Mouse (Mus musculus) embryonic stem cell, embryonic (primary cell): Measurements from ENCODE around the gene Ddr1.

Source experiments
- CTCF ChIA-PET, 4 experiments: fragments of 300-600 bp in 2 of 4; fragments of 350-600 bp in 2 of 4; sonication (Branson Sonifier 250); formaldehyde crosslinking; loops; one replicate each; lab custom pipeline; 2022; ENCODE audit warnings: inconsistent platforms in 2 of 4; lab: Charles Lee
- POLR2A ChIA-PET, 4 experiments: fragments of 300-600 bp in 2 of 4; fragments of 350-600 bp in 2 of 4; sonication (Branson Sonifier 250); formaldehyde crosslinking; loops; one replicate each; lab custom pipeline; 2022; ENCODE audit warnings: antibody characterized with exemption in 4 of 4, inconsistent platforms in 1 of 4; lab: Charles Lee

Gene Ddr1

DNA sequence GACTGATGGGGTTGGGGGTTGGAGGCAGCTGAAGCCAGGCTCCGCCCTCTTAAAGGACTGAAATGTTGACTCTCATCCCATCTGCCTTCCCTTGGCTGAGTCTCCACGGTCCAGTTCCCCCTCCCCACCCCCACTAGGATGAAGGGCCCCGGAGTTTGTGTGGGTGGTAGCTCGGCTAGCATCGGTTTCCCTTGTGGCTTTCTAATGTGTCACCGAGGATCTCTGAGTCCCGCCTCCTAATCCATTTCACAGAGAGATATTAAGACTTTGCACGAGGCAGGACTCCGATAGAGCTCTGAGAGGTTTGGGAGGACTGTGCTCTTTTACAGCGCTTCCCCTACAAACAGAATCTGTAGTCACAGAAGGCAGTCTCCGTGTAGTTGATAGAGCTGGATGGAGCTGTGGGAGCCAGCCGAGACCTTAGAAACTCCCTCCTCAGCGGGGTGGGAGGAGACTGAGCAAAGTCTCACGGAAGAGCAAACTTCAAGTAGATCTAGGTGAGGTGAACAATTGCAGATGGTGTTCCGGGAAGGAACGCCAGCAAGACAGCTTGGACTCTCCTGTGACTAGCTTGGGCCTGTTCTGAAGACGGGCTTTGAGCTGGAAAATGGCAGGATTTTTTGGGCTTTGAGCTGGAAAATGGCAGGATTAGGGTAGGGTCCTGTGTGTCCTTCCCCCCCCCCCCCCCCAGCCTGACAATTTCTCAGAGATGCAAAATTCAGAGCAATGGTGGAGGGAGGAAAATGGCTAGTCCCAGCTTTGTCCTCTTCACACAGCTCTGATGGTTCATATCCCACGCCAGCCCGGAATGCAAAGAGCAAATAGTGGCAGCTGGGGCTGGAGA lies at the start of gene Ddr1:
TSS of gene Ddr1 (minus strand) at position 1 of the 844 bp plus-strand sequence.
- CTCF ChIA-PET: interaction anchor here (0.6 to 3.4 kb wide), 35 partner anchors 9 to 309 kb away, joined by 3 to 31 read pairs (median 4); no protein-coding TSS in a partner anchor

DNA sequence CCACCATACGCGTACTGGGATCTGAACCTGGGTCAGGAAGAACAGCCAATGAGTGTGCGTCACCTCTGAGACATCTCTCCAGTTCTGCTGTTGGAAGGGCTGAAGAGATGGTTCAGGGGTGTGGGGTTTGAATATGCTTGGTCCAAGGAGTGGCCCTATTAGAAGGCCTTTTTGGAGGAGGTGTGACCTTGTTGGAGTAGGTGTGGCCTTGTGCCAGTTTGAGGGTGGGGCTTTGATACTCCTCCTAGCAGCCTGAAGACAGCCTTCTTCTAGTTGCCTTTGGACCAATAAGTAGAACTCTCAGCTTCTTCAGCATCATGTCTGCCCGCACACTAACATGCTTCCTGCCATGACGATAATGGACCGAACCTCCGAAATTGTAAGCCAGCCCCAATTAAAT lies 49.2 kb upstream of the Ddr1 start:
- ChIA-PET POLR2A (interaction anchor here in 1 of 4 experiments (0.9 kb wide), 1 partner anchor 59 kb away, joined by 4 read pairs; no protein-coding TSS in a partner anchor), CTCF (interaction anchor here in 3 of 4 experiments (0.9 to 8.0 kb wide), 4 partner anchors 10 to 120 kb away, joined by 3 to 50 read pairs (median 5); no protein-coding TSS in a partner anchor)

More for the DNA sequence above, at the start of gene Ddr1:
- POLR2A ChIA-PET: interaction anchor here (0.6 to 2.3 kb wide), 25 partner anchors 10 to 215 kb away, joined by 3 to 13 read pairs (median 4); partner anchors contain the start of genes Ier3 (in 1 of the 4) and Mdc1 (in 1 of the 4)

DNA sequence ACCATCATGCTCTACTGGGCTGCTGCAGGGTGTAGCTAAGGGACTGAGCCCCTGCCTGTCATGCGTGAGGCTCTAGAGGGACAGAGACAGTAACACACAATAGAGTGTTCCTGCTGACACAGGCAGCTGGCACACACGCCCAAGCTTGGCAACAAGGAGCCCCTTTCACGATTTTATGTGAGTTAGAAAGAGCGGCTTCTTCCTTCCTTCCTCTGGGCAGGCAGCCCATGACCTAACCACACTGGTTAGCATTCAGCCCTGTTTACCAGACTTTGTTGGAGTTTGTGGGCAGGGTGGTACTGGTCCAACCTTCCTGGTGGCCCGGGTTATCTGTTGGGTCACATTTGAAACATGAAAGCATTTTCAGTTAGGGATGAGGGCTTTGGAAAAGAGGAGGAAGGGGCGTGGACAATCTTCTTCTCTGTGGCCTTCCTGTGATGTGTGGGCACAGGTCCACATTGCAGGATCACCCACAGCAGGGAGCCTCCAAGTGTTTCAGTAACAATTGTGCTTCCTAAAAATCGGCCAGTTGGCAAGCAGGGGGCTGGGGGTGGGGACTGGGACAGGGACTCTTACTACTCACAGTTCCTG lies 47.9 kb upstream of the Ddr1 start:
- CTCF ChIA-PET: interaction anchor here in 3 of 4 experiments (0.9 to 8.0 kb wide), 5 partner anchors 11 to 15 kb away, joined by 3 to 50 read pairs (median 4); no protein-coding TSS in a partner anchor
- POLR2A ChIA-PET: no interaction called here

GRCm38 (mm10) chr17:35749685-35750084 lies 45.3 kb upstream of the Ddr1 start:
- POLR2A ChIA-PET: interaction anchor here in 2 of 4 experiments (1.1 kb wide), 2 partner anchors 63 to 111 kb away, joined by 3 read pairs; partner anchors contain the start of gene Nrm (in 1 of the 2)
- CTCF ChIA-PET: interaction anchor here in 2 of 4 experiments (2.0 to 8.0 kb wide), 3 partner anchors 10 to 12 kb away, joined by 9 to 50 read pairs (median 10); no protein-coding TSS in a partner anchor

DNA sequence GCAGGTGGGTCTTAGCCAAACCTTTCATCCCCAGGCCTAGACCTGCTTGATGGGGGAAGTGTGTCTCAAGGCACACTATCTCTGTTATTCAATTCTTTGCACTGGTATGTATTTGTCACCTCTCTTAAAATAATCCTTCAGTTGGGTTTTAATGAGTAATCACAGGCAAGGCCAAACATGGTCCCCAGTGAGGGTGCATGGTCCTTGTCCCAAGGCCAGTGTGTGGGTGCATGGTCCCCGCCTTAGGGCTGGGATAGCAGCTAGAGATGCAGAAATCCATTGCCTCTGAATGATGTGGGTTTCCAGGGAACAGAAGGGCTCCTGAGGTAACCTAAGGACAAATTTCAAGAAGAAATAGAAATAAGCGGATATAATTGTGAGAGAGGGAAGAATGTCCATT lies 39.9 kb upstream of the Ddr1 start:
- ChIA-PET CTCF (interaction anchor here in 3 of 4 experiments (0.5 to 1.5 kb wide), 9 partner anchors 12 to 258 kb away, joined by 3 to 4 read pairs (median 4); no protein-coding TSS in a partner anchor), POLR2A (interaction anchor here in 3 of 4 experiments (0.6 to 1.5 kb wide), 7 partner anchors 19 to 511 kb away, joined by 3 to 6 read pairs (median 3); partner anchors contain the start of gene Ier3 (in 2 of the 3))

DNA sequence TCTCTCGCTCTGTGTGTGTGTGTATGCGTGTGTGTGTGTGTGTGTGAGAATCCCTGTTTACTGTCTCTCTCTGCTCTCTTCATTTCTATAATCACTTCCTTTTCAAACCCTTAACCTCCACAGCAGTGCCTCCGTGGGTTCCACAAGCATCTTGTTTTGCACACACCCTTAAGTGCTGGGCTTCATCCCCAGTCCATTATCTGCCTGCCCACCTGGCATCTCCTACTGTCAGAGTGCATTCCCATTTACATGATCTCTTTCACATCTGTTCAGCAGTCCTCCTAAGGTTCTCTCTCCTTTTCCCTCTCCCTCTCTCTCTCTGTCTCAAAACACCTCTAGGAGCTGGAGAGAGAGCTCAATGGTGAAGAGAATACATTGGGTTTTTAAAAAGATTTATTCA lies 38.5 kb upstream of the Ddr1 start:
- CTCF ChIA-PET: interaction anchor here in 2 of 4 experiments (1.0 to 2.0 kb wide), 4 partner anchors 48 to 157 kb away, joined by 3 to 6 read pairs (median 4); no protein-coding TSS in a partner anchor
- POLR2A ChIA-PET: interaction anchor here in 2 of 4 experiments (0.6 to 0.8 kb wide), 3 partner anchors 78 to 220 kb away, joined by 3 read pairs; no protein-coding TSS in a partner anchor

DNA sequence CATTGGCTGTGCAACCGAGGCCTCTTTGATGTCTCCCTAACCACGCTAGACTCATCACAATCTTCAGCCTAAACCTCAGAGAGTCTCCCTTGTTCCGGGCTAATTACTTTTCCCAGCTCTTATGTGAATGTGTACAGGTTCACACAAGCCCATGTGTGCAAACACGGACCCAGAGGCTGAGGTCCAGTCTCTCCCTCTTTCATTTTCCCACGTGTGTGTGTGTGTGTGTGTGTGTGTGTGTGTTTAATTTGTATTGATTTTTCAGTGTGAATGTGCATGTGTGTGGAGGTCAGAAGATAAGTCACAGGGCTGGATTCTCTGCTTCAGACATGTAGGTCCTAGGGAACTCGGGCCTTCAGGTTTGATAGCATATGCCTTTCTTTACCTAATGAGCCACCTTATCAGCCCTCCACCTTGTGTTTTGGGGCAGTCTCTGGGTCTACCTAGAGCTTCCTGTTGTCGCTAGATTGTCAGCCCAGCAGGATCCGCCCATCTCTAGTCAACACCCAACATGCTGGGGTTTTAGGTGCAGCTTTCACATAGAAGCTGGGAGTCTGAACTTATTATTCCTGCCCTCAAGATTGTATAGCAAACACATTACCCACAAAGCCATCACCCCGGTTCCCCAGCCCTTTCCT lies 37.3 kb upstream of the Ddr1 start:
- ChIA-PET CTCF (interaction anchor here in 3 of 4 experiments (0.6 to 6.7 kb wide), 5 partner anchors 22 to 157 kb away, joined by 3 to 66 read pairs (median 3); partner anchors contain the start of gene Tubb5 (in 1 of the 3)), POLR2A (interaction anchor here in 1 of 4 experiments (0.6 to 1.2 kb wide), 3 partner anchors 39 to 83 kb away, joined by 3 read pairs; no protein-coding TSS in a partner anchor)

DNA sequence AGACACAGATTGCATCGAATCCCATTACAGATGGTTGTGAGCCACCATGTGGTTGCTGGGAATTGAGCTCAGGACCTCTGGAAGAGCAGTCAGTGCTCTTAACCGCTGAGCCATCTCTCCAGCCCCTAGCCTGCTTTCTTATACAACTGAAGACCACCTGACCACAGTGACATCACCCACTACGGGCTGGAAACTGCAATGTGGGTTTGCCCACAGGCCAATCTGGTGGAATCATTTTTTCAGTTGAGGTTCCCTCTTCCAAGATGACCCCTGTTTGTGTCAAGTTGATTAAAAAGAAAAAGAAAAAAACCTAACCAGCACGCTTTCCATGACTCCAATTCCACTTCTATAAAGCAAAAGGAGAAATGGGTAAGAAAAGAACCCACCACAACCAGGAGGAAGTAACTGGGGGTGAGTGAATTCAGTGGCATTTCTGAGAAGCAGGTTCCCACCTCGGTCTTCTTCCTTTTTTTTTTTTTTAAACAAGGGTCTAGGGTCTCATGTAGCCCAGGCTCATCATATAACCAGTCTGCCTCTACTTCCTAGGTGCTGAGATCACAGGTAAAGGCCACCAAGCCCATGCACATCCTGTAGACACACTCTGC lies 36.0 kb upstream of the Ddr1 start:
- ChIA-PET CTCF (interaction anchor here (0.6 to 6.7 kb wide), 78 partner anchors 8 to 1046 kb away, joined by 3 to 66 read pairs (median 5); partner anchors contain the start of genes Ddr1 (in 2 of the 4), Dhx16 (in 1 of the 4), Flot1 (in 1 of the 4) and Ier3 (in 1 of the 4)), POLR2A (interaction anchor here in 2 of 4 experiments (0.6 to 1.9 kb wide), 13 partner anchors 13 to 201 kb away, joined by 3 to 7 read pairs (median 4); partner anchors contain the start of genes Ier3 (in 2 of the 2), Flot1 (in 1 of the 2) and Mdc1 (in 1 of the 2))

DNA sequence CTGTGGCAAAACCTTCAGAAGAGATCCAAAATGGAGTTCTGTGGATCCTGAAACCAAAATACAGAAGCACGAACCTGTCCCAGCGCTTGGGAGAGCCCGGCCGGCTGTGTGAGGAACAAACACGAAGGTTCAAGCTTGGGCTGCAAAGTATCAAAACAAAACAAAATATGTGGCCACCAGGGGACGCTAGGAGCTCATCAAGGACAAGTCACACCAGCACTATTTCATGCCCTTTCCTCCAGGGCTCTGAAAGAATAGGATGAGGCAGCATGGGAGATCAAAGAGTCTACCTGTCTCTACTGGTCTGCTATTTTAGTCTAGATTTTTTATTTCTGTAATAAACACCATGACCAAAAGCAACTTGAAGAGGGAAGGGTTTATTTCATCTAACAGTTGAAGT lies 35.3 kb upstream of the Ddr1 start:
- CTCF ChIA-PET: interaction anchor here (0.5 to 6.7 kb wide), 103 partner anchors 8 to 1047 kb away, joined by 3 to 66 read pairs (median 5); partner anchors contain the start of genes Ddr1 (in 3 of the 4), Gtf2h4 (in 2 of the 4), Dhx16 (in 1 of the 4) and Flot1 (in 1 of the 4)
- POLR2A ChIA-PET: interaction anchor here in 3 of 4 experiments (0.8 to 1.9 kb wide), 19 partner anchors 12 to 179 kb away, joined by 3 to 7 read pairs (median 3); partner anchors contain the start of genes Ier3 (in 2 of the 3), Flot1 (in 1 of the 3) and Mdc1 (in 1 of the 3)

- ChIA-PET CTCF (interaction anchor here (0.5 to 6.7 kb wide), 141 partner anchors 9 to 514 kb away, joined by 3 to 66 read pairs (median 4); partner anchors contain the start of genes Ddr1 (in 3 of the 4), Flot1 (in 3 of the 4), Ier3 (in 2 of the 4) and Ppp1r18 (in 2 of the 4)), POLR2A (interaction anchor here in 3 of 4 experiments (0.5 to 4.6 kb wide), 15 partner anchors 10 to 473 kb away, joined by 3 to 29 read pairs (median 4); partner anchors contain the start of genes Ier3 (in 2 of the 3) and Vars2 (in 1 of the 3))
These were observed 33.3 kb upstream of the Ddr1 start for GRCm38 (mm10) chr17:35737743-35738142.

DNA sequence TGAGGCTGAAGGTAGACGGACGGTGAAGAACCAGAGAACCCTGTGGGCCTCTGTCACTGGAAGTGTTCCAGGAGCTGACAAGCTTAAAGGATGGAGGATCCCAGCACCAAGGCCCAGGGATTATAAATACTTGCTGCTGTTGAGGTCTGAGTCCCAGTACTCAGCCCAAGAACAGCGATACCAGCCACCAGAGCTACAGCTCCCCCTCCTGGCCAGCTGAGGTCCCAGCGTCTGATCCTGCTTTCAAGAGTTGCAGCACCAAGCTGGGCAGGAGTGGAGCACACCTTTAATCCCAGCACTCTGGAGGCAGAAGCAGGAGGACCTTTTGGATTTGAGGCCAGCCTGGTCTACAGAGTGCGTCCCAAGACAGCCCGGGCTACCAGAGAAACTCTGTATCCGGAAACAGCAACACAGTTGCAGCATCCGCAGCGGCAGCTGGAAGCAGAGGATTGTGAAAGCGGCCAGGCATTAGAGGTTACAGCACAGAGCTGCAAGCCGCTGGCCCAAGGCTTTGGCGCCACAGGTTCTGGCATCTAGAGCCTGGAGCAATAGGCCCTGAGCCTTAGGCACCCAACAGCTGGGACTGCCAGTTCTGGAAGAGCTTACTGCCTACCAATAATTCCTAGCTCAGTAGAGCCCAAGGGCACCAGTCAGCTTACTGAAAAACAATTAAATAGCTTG lies 32.0 kb upstream of the Ddr1 start:
- CTCF ChIA-PET: interaction anchor here (0.5 to 6.7 kb wide), 80 partner anchors 8 to 324 kb away, joined by 3 to 66 read pairs (median 4); partner anchors contain the start of gene Ddr1 (in 3 of the 4)

DNA sequence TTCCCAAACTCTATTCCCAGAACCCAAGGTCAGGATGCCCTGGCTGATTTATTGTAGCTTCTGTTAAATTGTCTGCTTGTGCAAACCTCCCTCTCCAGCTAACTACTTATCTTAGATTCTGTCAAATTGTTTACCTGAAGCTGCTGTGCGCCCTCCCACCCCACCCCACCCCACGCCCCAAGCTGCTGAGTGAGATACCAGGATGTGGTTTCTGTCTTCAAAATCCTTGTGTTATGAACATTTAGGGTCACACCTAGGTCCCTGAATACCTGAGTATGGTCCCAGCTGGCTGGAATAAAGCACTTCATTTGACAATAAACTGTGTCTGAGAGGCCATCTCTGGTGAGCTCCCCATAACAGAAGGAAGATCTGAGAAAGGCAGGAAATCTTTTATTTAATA lies 30.1 kb upstream of the Ddr1 start:
- ChIA-PET POLR2A (interaction anchor here in 1 of 4 experiments (1.2 to 4.6 kb wide), 3 partner anchors 8 to 107 kb away, joined by 3 to 29 read pairs (median 3); partner anchors contain the start of gene Mdc1), CTCF (interaction anchor here in 3 of 4 experiments (0.6 to 4.4 kb wide), 6 partner anchors 11 to 259 kb away, joined by 3 to 57 read pairs (median 20); no protein-coding TSS in a partner anchor)

More for the DNA sequence above, 32.0 kb upstream of the Ddr1 start:
- POLR2A ChIA-PET: interaction anchor here in 3 of 4 experiments (0.5 to 4.6 kb wide), 17 partner anchors 9 to 214 kb away, joined by 3 to 29 read pairs (median 4); partner anchors contain the start of genes Ddr1 (in 1 of the 3), Ier3 (in 1 of the 3) and Mdc1 (in 1 of the 3)

- ChIA-PET CTCF (interaction anchor here in 2 of 4 experiments (0.7 to 1.1 kb wide), 2 partner anchors 35 to 149 kb away, joined by 3 read pairs; no protein-coding TSS in a partner anchor), POLR2A (interaction anchor here in 2 of 4 experiments (1.2 to 1.5 kb wide), 2 partner anchors 20 to 43 kb away, joined by 3 read pairs; no protein-coding TSS in a partner anchor)
These were observed 29.0 kb upstream of the Ddr1 start for GRCm38 (mm10) chr17:35733398-35733797.

GRCm38 (mm10) chr17:35731431-35732145 lies 27.2 kb upstream of the Ddr1 start:
- POLR2A ChIA-PET: interaction anchor here in 2 of 4 experiments (0.6 to 1.8 kb wide), 10 partner anchors 9 to 181 kb away, joined by 3 to 6 read pairs (median 4); partner anchors contain the start of gene Ier3 (in 1 of the 2)
- CTCF ChIA-PET: interaction anchor here (0.5 to 1.6 kb wide), 20 partner anchors 8 to 189 kb away, joined by 3 to 9 read pairs (median 4); partner anchors contain the start of gene Ppp1r18 (in 1 of the 4)
